Mouse (Mus musculus) hindbrain, embryonic 14.5 days (tissue): ENCODE data around the gene Abca4. TPM values are rescaled to one million over a fixed set of nuclear protein-coding genes. Genes with fewer than 3 reads are reported as not detected.
"Not testable (repeated sequence)": the region's sequence is repeated elsewhere in the genome, so short reads cannot be mapped to it uniquely, and the experiment has no call there.

Experiments used
- ATAC-seq: fragments of 200-750 bp; cut with Nextera tagmentation; 2 replicates; pipeline ENCODE4 v1.8.0; 2017; ENCODE audit warnings: moderate number of reproducible peaks, mild to moderate bottlenecking, moderate TSS enrichment, moderate library complexity; ENCODE audit not compliant: low FRiP score
- DNase-seq: peaks from one replicate; pipeline ENCODE4 v3.0.0-alpha.2; 2015; ENCODE audit warnings: low spot score
- H3K27ac ChIP-seq: fragments of 300-500 bp; sonication (generic); 2 replicates; pipeline ENCODE4 v1.5.1; 2014; ENCODE audit warnings: mild to moderate bottlenecking, moderate library complexity
- H3K27me3 ChIP-seq: fragments of 300-500 bp; sonication (generic); 2 replicates; pipeline ENCODE4 v1.6.1; 2014; ENCODE audit warnings: mild to moderate bottlenecking, low read length, mixed read lengths; ENCODE audit not compliant: control insufficient read depth, insufficient read depth
- H3K36me3 ChIP-seq: fragments of 300-500 bp; sonication (generic); replicated peaks from 2 replicates; pipeline ENCODE4 v1.6.1; 2014; ENCODE audit not compliant: control insufficient read depth, insufficient read depth
- H3K4me1 ChIP-seq: fragments of 300-500 bp; sonication (generic); replicated peaks from 2 replicates; pipeline ENCODE4 v1.6.1; 2014; ENCODE audit warnings: antibody characterized with exemption, low read length, mixed read lengths; ENCODE audit not compliant: control insufficient read depth, insufficient read depth
- H3K4me2 ChIP-seq: fragments of 300-500 bp; sonication (generic); replicated peaks from 2 replicates; pipeline ENCODE4 v1.6.1; 2014; ENCODE audit warnings: mild to moderate bottlenecking, moderate library complexity
- H3K4me3 ChIP-seq: fragments of 300-500 bp; sonication (generic); replicated peaks from 2 replicates; pipeline ENCODE4 v1.5.1; 2014; ENCODE audit warnings: mild to moderate bottlenecking, low read length
- H3K9ac ChIP-seq: fragments of 300-500 bp; sonication (generic); 2 replicates; pipeline ENCODE4 v1.6.1; 2014
- H3K9me3 ChIP-seq: fragments of 300-500 bp; sonication (generic); 2 replicates; pipeline ENCODE4 v1.6.1; 2016; ENCODE audit warnings: low read length; ENCODE audit not compliant: control insufficient read depth
- WGBS: fragments of 180-500 bp; shearing (Covaris S2); extraction: QIAGEN DNeasy Blood & Tissue Kit; methylation state at CpG from one replicate; pipeline ENCODE4 v1.1.7; 2014; 5-methylcytosine and 5-hydroxymethylcytosine counted together
- polyA plus RNA-seq: library from polyadenylated mRNA; unstranded; fragments of >200 nt; fragmentation: Nextera tagmentation; extraction: Ambion mirVana; gene quantifications from 2 replicates; pipeline ENCODE4 v1.2.1, GENCODE M21; 2014

Abca4 gene
- polyA plus RNA-seq, 1 experiment from 2014 or later, result 5.1 TPM

- Histone ChIP-seq H3K4me1 (no peaks in the 10 kb centered on the region), H3K9me3 (no peaks in the 10 kb centered on the region), H3K4me3 (no peak overlapping the region), H3K4me2 (no peak overlapping the region), H3K9ac (no peak overlapping the region), H3K36me3 (no peaks in the 10 kb centered on the region), H3K27ac (no peak overlapping the region), H3K27me3 (no peaks in the 10 kb centered on the region)
- 92% methylated on average over 11 of the region's 11 CpGs for WGBS
- DNase-seq, result no peak
- ATAC-seq, result no peak
These were observed 165.3 kb downstream of the Abca4 start for GRCm38 (mm10) chr3:122209511-122209910.

DNA sequence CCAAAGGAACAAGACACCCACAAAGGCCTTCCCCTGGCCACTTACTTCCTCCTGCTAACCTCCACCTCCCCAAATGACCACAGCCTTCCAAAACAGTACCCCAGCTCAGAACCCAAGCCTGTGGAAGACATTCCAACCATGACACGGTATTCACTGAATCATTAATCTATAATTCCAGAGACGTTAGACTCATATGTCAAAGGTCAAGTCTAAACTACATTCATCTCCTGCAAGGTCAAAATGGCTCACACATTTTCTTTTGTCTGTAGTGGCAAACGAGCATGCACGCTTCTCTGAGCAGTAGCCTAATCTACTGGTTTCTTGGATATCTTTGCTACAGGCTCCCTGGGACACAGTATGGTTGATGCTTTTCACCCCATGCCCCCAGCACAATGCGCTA, 166.2 kb downstream of the Abca4 start:
- Histone ChIP-seq H3K36me3 (no peaks in the 10 kb centered on the region), H3K4me3 (no peak overlapping the region), H3K9me3 (no peaks in the 10 kb centered on the region), H3K4me1 (no peaks in the 10 kb centered on the region), H3K9ac (no peak overlapping the region), H3K27ac (no peak overlapping the region), H3K27me3 (no peaks in the 10 kb centered on the region), H3K4me2 (no peak overlapping the region)
- no peak for ATAC-seq
- 42% methylated on average over 5 of the region's 5 CpGs for WGBS
- no peak for DNase-seq

DNA sequence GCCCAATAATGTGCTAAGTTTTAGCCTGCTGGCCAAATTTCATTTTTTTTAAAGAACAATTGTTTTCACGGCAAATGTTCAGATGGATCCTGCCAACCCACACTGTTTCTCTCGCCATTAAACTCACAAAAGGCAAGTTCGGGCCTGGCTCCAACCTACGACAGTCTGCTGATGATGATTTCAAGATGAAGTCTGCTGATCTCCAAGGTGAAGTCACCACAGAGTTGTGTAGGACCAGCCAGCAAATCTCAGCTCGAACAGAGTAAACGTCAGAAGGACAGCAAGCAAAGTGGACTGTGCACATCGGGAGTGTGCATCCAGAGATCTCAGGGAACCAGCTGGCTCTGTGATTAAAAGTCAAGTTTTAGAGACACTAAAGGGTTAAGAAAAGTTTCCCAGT, 166.6 kb downstream of the Abca4 start:
- Histone ChIP-seq H3K27me3 (no peaks in the 10 kb centered on the region), H3K9me3 (no peaks in the 10 kb centered on the region), H3K4me2 (no peak overlapping the region), H3K9ac (no peak overlapping the region), H3K36me3 (no peaks in the 10 kb centered on the region), H3K4me3 (no peak overlapping the region), H3K4me1 (no peaks in the 10 kb centered on the region), H3K27ac (no peak overlapping the region)
- DNase-seq (no peak), ATAC-seq (no peak)
- 72% methylated on average over 7 of the region's 7 CpGs for WGBS

DNA sequence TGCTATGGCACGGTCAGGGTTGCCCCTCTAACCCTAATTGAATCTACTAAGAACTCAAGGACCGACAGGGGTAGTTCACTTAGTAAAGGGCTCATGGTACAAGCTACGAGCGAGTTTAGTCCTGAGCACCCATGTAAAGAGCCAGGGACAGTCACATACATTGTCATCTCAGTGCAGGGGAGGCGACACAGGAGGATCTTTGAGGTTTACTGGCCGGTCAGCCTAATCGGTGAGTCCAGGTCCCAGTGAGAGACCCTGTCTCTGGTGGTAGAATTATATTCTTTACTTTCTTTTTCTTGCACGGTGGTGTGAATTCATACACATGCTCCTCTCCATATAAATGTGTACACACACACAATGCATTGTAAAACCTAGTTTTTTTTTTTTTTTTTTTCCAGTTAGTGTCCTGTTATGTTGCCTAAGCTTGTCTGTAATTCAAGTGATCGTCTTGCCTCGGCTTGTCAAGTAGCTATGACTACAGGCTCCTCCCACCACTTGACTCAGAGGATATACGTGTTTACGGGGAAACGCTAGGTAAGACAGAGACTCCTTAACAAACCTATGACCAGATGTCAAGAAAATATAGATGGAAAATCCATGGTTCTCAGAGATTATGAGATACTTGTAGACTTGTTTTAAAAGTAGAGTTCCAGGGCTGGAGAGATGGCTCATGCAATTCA, 167.3 kb downstream of the Abca4 start:
- H3K9me3 ChIP-seq, result no peaks in the 10 kb centered on the region
- H3K27ac ChIP-seq, result no peak overlapping the region
- no peak overlapping the region for H3K9ac ChIP-seq
- no peaks in the 10 kb centered on the region for H3K27me3 ChIP-seq
- H3K4me3 ChIP-seq, result no peak overlapping the region
- H3K4me2 ChIP-seq, result no peak overlapping the region
- no peaks in the 10 kb centered on the region for H3K36me3 ChIP-seq
- 84% methylated on average over 13 of the region's 13 CpGs for WGBS
- H3K4me1 ChIP-seq, result no peaks in the 10 kb centered on the region
- ATAC-seq (no peak), DNase-seq (no peak)

- ATAC-seq (no peak), DNase-seq (no peak)
- H3K9me3 ChIP-seq, result no peaks in the 10 kb centered on the region
- H3K9ac ChIP-seq, result no peak overlapping the region
- H3K27ac ChIP-seq, result no peak overlapping the region
- no peak overlapping the region for H3K4me2 ChIP-seq
- WGBS, result 86% methylated on average over 3 of the region's 3 CpGs
- H3K4me3 ChIP-seq, result no peak overlapping the region
- no peaks in the 10 kb centered on the region for H3K36me3 ChIP-seq
- H3K4me1 ChIP-seq, result no peaks in the 10 kb centered on the region
- no peaks in the 10 kb centered on the region for H3K27me3 ChIP-seq
These were observed 177.2 kb downstream of the Abca4 start for GRCm38 (mm10) chr3:122221240-122222036.

GRCm38 (mm10) chr3:122226972-122227371, 182.7 kb downstream of the Abca4 start:
- H3K4me1 ChIP-seq, ATAC-seq, H3K9me3 ChIP-seq, H3K4me3 ChIP-seq, H3K9ac ChIP-seq, H3K36me3 ChIP-seq, H3K27ac ChIP-seq, DNase-seq, H3K4me2 ChIP-seq, H3K27me3 ChIP-seq: not testable (repeated sequence)
- WGBS, result 82% methylated on average over 6 of the region's 6 CpGs

Other genes with a start within 250 kb of the Abca4 start
- 84.8 and 94.9 TPM in 2 replicates for gene Abcd3, start 229.1 kb upstream of the Abca4 start, polyA plus RNA-seq
- gene Arhgap29, start 91.9 kb upstream of the Abca4 start, polyA plus RNA-seq, result 36.7 and 39.3 TPM in 2 replicates
- 56.6 and 61.4 TPM in 2 replicates for gene Gclm, start 201.1 kb downstream of the Abca4 start, polyA plus RNA-seq
- gene Dnttip2, start 229.9 kb downstream of the Abca4 start, polyA plus RNA-seq, result 47.9 and 48.3 TPM in 2 replicates
- 5.2 and 6.2 TPM in 2 replicates for gene Bcar3, start 249.7 kb downstream of the Abca4 start, polyA plus RNA-seq